Mouse (Mus musculus) Patski (cell line): ENCODE measurements around the gene Clic1. TPM values are rescaled to one million over a fixed set of nuclear protein-coding genes. Genes with fewer than 3 reads are reported as not detected.
A peak's percentile ranks its signal among the peaks of the same experiment; 100 is the strongest.

Source experiments
- ATAC-seq: fragments of 100-300 bp; one replicate; pipeline ENCODE4 v1.8.0; 2021
- CTCF ChIA-PET: fragments of 350-600 bp; sonication (Branson Sonifier 250); formaldehyde crosslinking; loops from one replicate; lab custom pipeline; 2022; ENCODE audit warnings: inconsistent platforms; lab: Charles Lee
- POLR2A ChIA-PET: fragments of 350-600 bp; sonication (Branson Sonifier 250); formaldehyde crosslinking; loops from one replicate; lab custom pipeline; 2022; ENCODE audit warnings: antibody characterized with exemption, inconsistent platforms; lab: Charles Lee
- DNase-seq: peaks from one replicate; pipeline ENCODE4 v3.0.0-alpha.2; 2011; ENCODE audit warnings: low read depth, low spot score
- H3K27me3 ChIP-seq: fragments of 371-371 bp; one replicate; pipeline ENCODE4 v1.5.1; 2021
- CTCF ChIP-seq: fragments of 100-300 bp; IDR thresholded peaks from one replicate; pipeline ENCODE4 v1.5.1; 2021
- in situ Hi-C: fragments of 300-500 bp; cut with MboI; formaldehyde crosslinking; loops from 3 replicates; pipeline ENCODE4 v1.11.1; 2018; ENCODE audit warnings: low pct_unique_long_range_greater_than_20kb, mixed read lengths
- polyA plus RNA-seq: library from polyadenylated mRNA; unstranded; gene quantifications from one replicate; pipeline ENCODE4 v1.2.3, GENCODE M21; 2021

Gene Clic1
- polyA plus RNA-seq, 1 experiment from 2014 or later, result 671 TPM

GRCm38 (mm10) chr17:35088151-35088550 lies 38.4 kb downstream of the Clic1 start:
- ChIA-PET CTCF (interaction anchor here (0.6 kb wide), 1 partner anchor 33 kb away, joined by 3 read pairs; no protein-coding TSS in a partner anchor), POLR2A (no interaction called here)
- peaks cover 6% of the 10 kb centered on the region for H3K27me3 ChIP-seq
- ATAC-seq, result no peak
- no peak for TF ChIP-seq CTCF
- in situ Hi-C loops, result loop anchor here (5.0 kb wide), 1 partner anchor 56 kb away; no protein-coding TSS in a partner anchor
- no peak for DNase-seq

GRCm38 (mm10) chr17:35088825-35089644 lies 39.3 kb downstream of the Clic1 start, which contains the start of gene Abhd16a:
Abhd16a (plus strand) TSS chr17:35089263.
- DNase-seq, result peak; percentile 31
- peak; percentile 94 for ATAC-seq
- no peak for TF ChIP-seq CTCF
- CTCF ChIA-PET, result no interaction called here
- H3K27me3 ChIP-seq, result peaks cover 6% of the 10 kb centered on the region
- in situ Hi-C loops, result loop anchor here (5.0 kb wide), 1 partner anchor 57 kb away; no protein-coding TSS in a partner anchor
- POLR2A ChIA-PET, result interaction anchor here (0.8 to 1.2 kb wide), 3 partner anchors 9 to 35 kb away, joined by 3 to 4 read pairs (median 4); partner anchors contain the start of gene Mpig6b

- no peak for TF ChIP-seq CTCF
- ChIA-PET CTCF (no interaction called here), POLR2A (interaction anchor here (0.6 kb wide), 1 partner anchor 92 kb away, joined by 3 read pairs; no protein-coding TSS in a partner anchor)
- no peak for DNase-seq
- in situ Hi-C loops, result no loop called here
- peaks cover 6% of the 10 kb centered on the region for H3K27me3 ChIP-seq
- no peak for ATAC-seq
Observed at GRCm38 (mm10) chr17:35090166-35090932, 40.6 kb downstream of the Clic1 start.

GRCm38 (mm10) chr17:35092403-35093198 lies 42.8 kb downstream of the Clic1 start:
- no peaks in the 10 kb centered on the region for H3K27me3 ChIP-seq
- DNase-seq (no peak), ATAC-seq (no peak)
- POLR2A ChIA-PET, result no interaction called here
- in situ Hi-C loops, result no loop called here
- no peak for TF ChIP-seq CTCF
- CTCF ChIA-PET, result no interaction called here

- no peak for TF ChIP-seq CTCF
- ATAC-seq, result no peak
- in situ Hi-C loops, result no loop called here
Observed at GRCm38 (mm10) chr17:35094475-35095365, 45.0 kb downstream of the Clic1 start.

GRCm38 (mm10) chr17:35096597-35096996 lies 46.8 kb downstream of the Clic1 start:
- ChIA-PET CTCF (interaction anchor here (1.1 kb wide), 1 partner anchor 9 kb away, joined by 4 read pairs; no protein-coding TSS in a partner anchor), POLR2A (no interaction called here)
- no peaks in the 10 kb centered on the region for H3K27me3 ChIP-seq
- ATAC-seq (no peak), DNase-seq (no peak)
- in situ Hi-C loops, result no loop called here
- no peak for TF ChIP-seq CTCF

More at GRCm38 (mm10) chr17:35094475-35095365, 45.0 kb downstream of the Clic1 start:
- POLR2A ChIA-PET, result interaction anchor here (0.5 to 1.0 kb wide), 2 partner anchors 31 to 69 kb away, joined by 3 read pairs; partner anchors contain the start of gene D17H6S53E
- no peaks in the 10 kb centered on the region for H3K27me3 ChIP-seq
- CTCF ChIA-PET, result interaction anchor here (1.3 kb wide), 1 partner anchor 27 kb away, joined by 3 read pairs; the partner anchor contains the start of genes Csnk2b and Gpank1
- DNase-seq, result no peak

GRCm38 (mm10) chr17:35097164-35097655 lies 47.4 kb downstream of the Clic1 start:
- no peaks in the 10 kb centered on the region for H3K27me3 ChIP-seq
- ATAC-seq, result no peak
- TF ChIP-seq CTCF, result no peak
- ChIA-PET CTCF (interaction anchor here (0.7 kb wide), 1 partner anchor 75 kb away, joined by 3 read pairs; no protein-coding TSS in a partner anchor), POLR2A (interaction anchor here (1.1 kb wide), 1 partner anchor 19 kb away, joined by 4 read pairs; no protein-coding TSS in a partner anchor)
- no peak for DNase-seq
- in situ Hi-C loops, result no loop called here

- no peaks in the 10 kb centered on the region for H3K27me3 ChIP-seq
- CTCF ChIA-PET, result no interaction called here
- TF ChIP-seq CTCF, result no peak
- DNase-seq (no peak), ATAC-seq (no peak)
- in situ Hi-C loops, result no loop called here
- POLR2A ChIA-PET, result no interaction called here
Observed at GRCm38 (mm10) chr17:35100196-35100765, 50.5 kb downstream of the Clic1 start.
